Mouse (Mus musculus): ENCODE results near the gene Snx25. TPM values are rescaled to one million over a fixed set of nuclear protein-coding genes. Genes with fewer than 3 reads are reported as not detected.

Snx25 gene
- polyA plus RNA-seq (2014; fragmentation: Illumina TruSeq; extraction: RNeasy Lipid Tissue Mini Kit (QIAGEN cat#74804); ENCODE audit: low read depth, low replicate concordance) = 28.6 TPM

DNA sequence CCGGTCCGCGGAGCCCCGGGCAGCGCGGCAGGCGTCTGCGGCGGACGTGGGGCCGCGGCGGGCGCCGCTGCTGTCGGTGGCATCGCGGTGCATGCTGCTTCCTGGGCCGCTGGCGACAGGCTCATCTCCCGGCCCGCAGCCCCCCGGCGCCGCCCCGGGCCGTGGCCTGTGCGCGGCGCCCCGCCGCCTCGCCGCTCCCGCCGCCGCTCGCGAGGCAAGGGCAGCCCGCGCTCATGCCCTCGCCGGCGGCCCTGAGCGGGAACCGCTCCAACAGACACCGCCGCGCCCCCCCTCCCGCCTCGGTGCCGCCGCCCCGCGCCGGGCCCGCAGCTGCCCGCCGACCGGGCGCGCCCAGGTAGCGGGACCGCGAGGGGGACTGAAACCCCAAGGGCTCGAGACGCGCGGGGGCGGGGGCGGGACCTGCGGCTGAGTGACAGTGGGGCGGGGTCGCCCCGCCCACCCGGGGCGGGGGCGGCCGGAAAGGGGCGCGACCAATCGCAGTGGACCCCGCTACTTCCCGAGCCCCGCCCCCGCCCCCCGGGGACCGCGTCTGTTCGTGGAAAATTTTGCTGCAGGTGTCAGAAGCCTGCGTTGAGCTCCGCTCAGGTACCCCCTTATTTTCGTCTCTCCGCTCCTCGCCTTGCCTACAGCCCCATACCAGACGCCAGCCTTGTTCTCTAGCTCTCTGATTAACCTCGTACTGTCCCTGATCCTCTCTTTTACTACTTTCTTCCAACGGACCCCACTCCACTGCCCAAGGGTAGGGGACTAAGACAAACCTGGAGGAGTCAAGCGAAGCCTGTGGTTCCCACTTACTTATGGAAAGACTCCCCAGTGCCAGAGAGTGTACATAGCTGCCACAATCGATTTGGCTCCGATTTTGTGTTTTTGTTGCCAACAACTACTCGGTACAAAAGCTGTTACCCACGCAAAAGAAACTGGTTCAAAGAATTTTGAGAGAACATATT is at the start of gene Snx25:
Snx25 (minus strand) TSS at position 96 of the 968 bp plus-strand sequence.

DNA sequence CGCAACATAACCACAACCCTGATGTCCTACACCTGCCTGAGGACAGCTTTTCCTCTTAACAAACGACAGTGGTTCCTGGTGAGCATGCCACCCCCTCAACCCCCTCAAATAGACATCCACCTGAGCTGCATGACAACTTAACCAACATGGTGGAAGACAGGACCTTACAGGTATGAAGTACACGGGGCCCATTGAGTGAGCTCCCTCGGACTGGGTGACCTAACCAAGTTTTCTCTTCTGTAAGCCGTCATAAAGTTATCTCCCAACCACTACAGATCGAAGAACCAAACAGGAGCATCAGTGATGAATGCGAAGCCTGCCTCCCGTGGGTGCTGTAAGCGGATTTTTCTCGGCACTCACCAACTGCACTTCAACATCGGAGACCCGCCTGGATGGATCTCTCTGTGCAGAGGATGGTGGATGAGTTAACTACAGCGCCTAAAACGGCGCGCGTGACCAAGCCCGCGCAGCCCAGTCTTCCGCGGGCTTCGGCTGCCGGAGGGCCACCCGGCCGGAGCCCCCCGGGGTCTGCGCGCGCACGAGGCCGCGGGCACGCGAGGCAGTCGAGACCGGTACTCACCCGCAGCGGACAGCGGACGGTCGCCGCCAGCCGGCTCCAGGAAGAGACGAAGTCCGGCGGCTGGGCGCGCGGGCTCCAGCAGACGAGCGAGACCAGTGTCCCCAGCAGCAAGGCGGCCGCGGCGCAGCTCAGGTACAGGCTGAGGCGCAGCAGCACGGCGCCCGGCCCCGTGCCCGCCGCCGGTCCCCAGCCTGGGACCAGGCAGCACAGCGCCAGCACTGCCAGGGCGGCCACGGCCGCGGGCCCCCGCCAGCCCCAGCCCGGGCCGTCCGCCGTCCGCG is 527 bp downstream of the Snx25 start, which contains the start of gene Cfap97:
Cfap97 (plus strand) TSS at position 570 of the 861 bp plus-strand sequence.

DNA sequence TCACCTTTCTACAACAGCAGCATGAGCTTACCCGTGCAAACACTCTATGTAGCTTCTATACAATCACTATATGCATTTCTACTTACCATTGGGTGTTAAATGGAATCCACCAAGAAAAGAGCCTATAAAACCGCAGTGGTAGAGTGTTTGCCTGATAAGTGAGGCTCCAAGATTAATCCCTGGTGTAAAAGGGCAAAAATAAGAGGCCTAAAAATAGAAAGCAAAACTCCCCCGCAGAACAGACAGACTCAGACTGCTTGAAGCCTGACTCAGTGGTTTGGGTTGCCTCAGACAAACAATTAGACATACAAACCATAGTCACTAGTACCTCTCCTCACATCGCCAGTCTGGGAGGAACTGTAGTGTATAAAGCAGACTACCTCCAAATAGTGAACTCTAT is 146.4 kb downstream of the Snx25 start, which contains the start of gene Ankrd37:
Ankrd37 (minus strand) TSS at position 112 of the 400 bp plus-strand sequence.

DNA sequence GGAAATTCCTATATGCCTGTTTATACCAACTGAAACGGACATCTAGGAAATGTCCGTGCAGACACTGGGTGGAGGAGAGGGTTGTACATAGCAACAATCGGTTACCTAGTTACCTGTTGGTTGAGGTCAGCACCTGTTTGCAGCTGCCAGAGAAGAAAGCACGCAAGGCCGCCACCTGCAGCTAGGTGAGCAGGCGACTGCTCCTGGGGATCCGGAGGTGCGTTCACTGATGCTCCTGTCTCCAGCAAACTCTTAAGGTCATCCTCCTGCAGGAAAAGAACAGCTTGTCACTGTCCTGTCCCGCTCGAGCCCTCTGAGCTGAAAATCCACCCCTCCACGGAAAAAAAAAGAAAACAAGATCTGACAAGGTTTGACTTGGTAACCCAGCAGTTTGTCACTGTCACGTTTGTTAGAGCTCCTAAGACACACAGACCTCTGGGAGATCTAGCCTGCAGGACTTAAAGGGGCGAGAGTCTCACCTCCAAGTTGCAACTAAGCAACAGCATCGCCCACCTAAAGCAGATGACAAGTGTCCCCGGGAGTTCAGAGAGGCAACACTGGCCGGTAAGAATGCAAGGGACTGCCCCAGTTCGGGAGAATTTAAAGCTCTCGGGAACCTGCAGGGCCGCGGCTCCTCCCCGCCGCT is 152.7 kb downstream of the Snx25 start, which contains the start of gene Lrp2bp:
Lrp2bp (plus strand) TSS at position 166 of the 646 bp plus-strand sequence.

Other genes starting within 250 kb of the Snx25 start
- not detected for gene Ccdc110, start 217.5 kb downstream of the Snx25 start, polyA plus RNA-seq (2014; fragmentation: Illumina TruSeq; extraction: RNeasy Lipid Tissue Mini Kit (QIAGEN cat#74804); ENCODE audit: low read depth, low replicate concordance)
- 5.6 TPM for gene 1700029J07Rik, start 176.9 kb downstream of the Snx25 start, polyA plus RNA-seq (2014; fragmentation: Illumina TruSeq; extraction: RNeasy Lipid Tissue Mini Kit (QIAGEN cat#74804); ENCODE audit: low read depth, low replicate concordance)
- gene Ufsp2, start 176.6 kb downstream of the Snx25 start, polyA plus RNA-seq (2014; fragmentation: Illumina TruSeq; extraction: RNeasy Lipid Tissue Mini Kit (QIAGEN cat#74804); ENCODE audit: low read depth, low replicate concordance) = 145 TPM
- gene Lrp2bp, start 152.9 kb downstream of the Snx25 start, polyA plus RNA-seq (2014; fragmentation: Illumina TruSeq; extraction: RNeasy Lipid Tissue Mini Kit (QIAGEN cat#74804); ENCODE audit: low read depth, low replicate concordance) = 0.88 TPM
- gene Ankrd37, start 146.5 kb downstream of the Snx25 start, polyA plus RNA-seq (2014; fragmentation: Illumina TruSeq; extraction: RNeasy Lipid Tissue Mini Kit (QIAGEN cat#74804); ENCODE audit: low read depth, low replicate concordance) = 19.8 TPM
- 47.3 TPM for gene Cfap97, start 388 bp downstream of the Snx25 start, polyA plus RNA-seq (2014; fragmentation: Illumina TruSeq; extraction: RNeasy Lipid Tissue Mini Kit (QIAGEN cat#74804); ENCODE audit: low read depth, low replicate concordance)
- gene Slc25a4, start 59.1 kb upstream of the Snx25 start, polyA plus RNA-seq (2014; fragmentation: Illumina TruSeq; extraction: RNeasy Lipid Tissue Mini Kit (QIAGEN cat#74804); ENCODE audit: low read depth, low replicate concordance) = 79.9 TPM
- not detected for gene Helt, start 142.5 kb upstream of the Snx25 start, polyA plus RNA-seq (2014; fragmentation: Illumina TruSeq; extraction: RNeasy Lipid Tissue Mini Kit (QIAGEN cat#74804); ENCODE audit: low read depth, low replicate concordance)